Mouse (Mus musculus) stomach, postnatal 0 days (tissue): ENCODE data around the gene Tlx2.
A peak's percentile ranks its signal among the peaks of the same experiment; 100 is the strongest.

Experiments
- CTCF ChIP-seq: IDR thresholded peaks from 2 replicates; pipeline ENCODE4 v1.5.1; 2016; ENCODE audit warnings: antibody characterized with exemption, low read depth, mild to moderate bottlenecking, moderate library complexity
- EP300 ChIP-seq: optimal IDR thresholded peaks from 2 replicates; pipeline ENCODE3; 2016; ENCODE audit warnings: antibody characterized with exemption

- TF ChIP-seq CTCF (peak; percentile 11; the same call in 1 of the 2 replicates), EP300 (no peak)
These were observed 38.9 kb upstream of the Tlx2 start, which contains the start of gene Mrpl53 for GRCm38 (mm10) chr6:83108762-83109668.
